Mouse (Mus musculus) embryo, embryonic 10.5 days (tissue): Measurements from ENCODE around the gene Mtor.
A peak's percentile ranks its signal among the peaks of the same experiment; 100 is the strongest.

Source experiments
- DNase-seq: peaks from one replicate; pipeline ENCODE4 v3.0.0-alpha.2; 2015; ENCODE audit warnings: low spot score

Gene Mtor

GRCm38 (mm10) chr4:148442598-148442997, 5.8 kb upstream of the Mtor start:
- DNase-seq = no peak

- DNase-seq = peak; percentile 92
These were observed 4.0 kb upstream of the Mtor start, which contains the start of gene Ubiad1 for GRCm38 (mm10) chr4:148444250-148444967. Gene Ubiad1, minus strand, starts transcription at chr4:148444771.

- DNase-seq = peak; percentile 50
These were observed 438 bp downstream of the Mtor start for GRCm38 (mm10) chr4:148448853-148449245.

- no peak for DNase-seq
These were observed 5.3 kb downstream of the Mtor start for GRCm38 (mm10) chr4:148453707-148454106.

- DNase-seq = no peak
These were observed 7.1 kb downstream of the Mtor start for GRCm38 (mm10) chr4:148455477-148456025.

GRCm38 (mm10) chr4:148460656-148461284, 12.4 kb downstream of the Mtor start:
- no peak for DNase-seq

GRCm38 (mm10) chr4:148461772-148462171, 13.4 kb downstream of the Mtor start:
- no peak for DNase-seq

GRCm38 (mm10) chr4:148462717-148463116, 14.3 kb downstream of the Mtor start:
- DNase-seq = no peak

GRCm38 (mm10) chr4:148463208-148463960, 15.0 kb downstream of the Mtor start:
- peak; percentile 30 for DNase-seq

- DNase-seq = no peak
These were observed 15.9 kb downstream of the Mtor start for GRCm38 (mm10) chr4:148464301-148464700.

GRCm38 (mm10) chr4:148464869-148465268, 16.5 kb downstream of the Mtor start:
- no peak for DNase-seq

GRCm38 (mm10) chr4:148466511-148467079, 18.2 kb downstream of the Mtor start:
- DNase-seq = no peak

- DNase-seq = no peak
These were observed 20.0 kb downstream of the Mtor start for GRCm38 (mm10) chr4:148468396-148468795.

GRCm38 (mm10) chr4:148469487-148470252, 21.3 kb downstream of the Mtor start:
- no peak for DNase-seq

GRCm38 (mm10) chr4:148471363-148471806, 23.0 kb downstream of the Mtor start:
- peak; percentile 66 for DNase-seq

- DNase-seq = no peak
These were observed 24.2 kb downstream of the Mtor start for GRCm38 (mm10) chr4:148472436-148473174.

GRCm38 (mm10) chr4:148473496-148473895, 25.1 kb downstream of the Mtor start:
- no peak for DNase-seq

- no peak for DNase-seq
These were observed 31.8 kb downstream of the Mtor start for GRCm38 (mm10) chr4:148480245-148480644.

GRCm38 (mm10) chr4:148481557-148482168, 33.3 kb downstream of the Mtor start:
- DNase-seq = no peak

- DNase-seq = no peak
These were observed 36.1 kb downstream of the Mtor start for GRCm38 (mm10) chr4:148484511-148484910.
